Comparison of ENCODE assay signal across 20 mouse cellular contexts in genomic region chr8:125314996-125315395, GRCm38 (mm10).
"Had no signal": no experiment of that assay in that cellular context is flagged by ENCODE, and none has a peak within 500 bp of the region (broad histone marks: within the 10 kb centered on the region; RNA-seq: fewer than 3 reads in every experiment).

No protein-coding gene starts in this region.

- DNase-seq: kidney, postnatal 10 days; liver, postnatal 0 days; lung, embryonic 14.5 days; right cerebral cortex, adult 18-20 months; right cerebral cortex, postnatal 14 days; right cerebral cortex, postnatal 4 days; thymus, adult 2 months; thymus, postnatal 14 days; thymus, postnatal 4 days had no signal

- H3K27me3 ChIP-seq: kidney, embryonic 15.5 days; limb, embryonic 12.5 days; limb, embryonic 15.5 days had no signal

- ATAC-seq: liver, postnatal 0 days; midbrain, embryonic 15.5 days had no signal

- H3K9me3 ChIP-seq: kidney, embryonic 15.5 days; limb, embryonic 12.5 days; limb, embryonic 15.5 days; midbrain, embryonic 12.5 days; midbrain, embryonic 15.5 days; neural tube, embryonic 12.5 days; neural tube, embryonic 15.5 days had no signal

- H3K4me1 ChIP-seq: limb, embryonic 15.5 days had no signal

- H3K4me2 ChIP-seq: kidney, embryonic 15.5 days; limb, embryonic 12.5 days; limb, embryonic 15.5 days; liver, embryonic 11.5 days; lung, embryonic 14.5 days; midbrain, embryonic 12.5 days; midbrain, embryonic 15.5 days; neural tube, embryonic 12.5 days; neural tube, embryonic 15.5 days had no signal

- H3K9ac ChIP-seq: kidney, embryonic 15.5 days; limb, embryonic 12.5 days; limb, embryonic 15.5 days; liver, embryonic 14.5 days; liver, postnatal 0 days; lung, embryonic 14.5 days; midbrain, embryonic 12.5 days; midbrain, embryonic 15.5 days; neural tube, embryonic 12.5 days; neural tube, embryonic 15.5 days had no signal

- H3K27ac ChIP-seq: kidney, embryonic 15.5 days; limb, embryonic 12.5 days; limb, embryonic 15.5 days; liver, embryonic 14.5 days; macrophage; midbrain, embryonic 12.5 days; midbrain, embryonic 15.5 days; neural tube, embryonic 12.5 days; neural tube, embryonic 15.5 days; stomach, postnatal 0 days had no signal

- H3K4me3 ChIP-seq: kidney, embryonic 15.5 days; limb, embryonic 12.5 days; limb, embryonic 15.5 days; midbrain, embryonic 12.5 days; midbrain, embryonic 15.5 days; neural tube, embryonic 12.5 days; neural tube, embryonic 15.5 days had no signal

- H3K36me3 ChIP-seq: kidney, embryonic 15.5 days; limb, embryonic 12.5 days; limb, embryonic 15.5 days; midbrain, embryonic 12.5 days; midbrain, embryonic 15.5 days; neural tube, embryonic 12.5 days; neural tube, embryonic 15.5 days had no signal
